Mouse (Mus musculus) kidney, adult 2 months (tissue): ENCODE data around the gene Egln1.

Experiments used
- CTCF ChIP-seq: fragments of 200-500 bp; conservative IDR thresholded peaks from 2 replicates; pipeline ENCODE4 v1.5.1; 2011; ENCODE audit warnings: low read depth, mild to moderate bottlenecking, control low read depth, low read length, moderate library complexity, mixed read lengths; ENCODE audit not compliant: insufficient read depth, insufficient read length
- POLR2A ChIP-seq: fragments of 200-500 bp; IDR thresholded peaks from one replicate; pipeline ENCODE4 v1.6.1; 2011; ENCODE audit warnings: low read depth, low read length, control low read depth

- TF ChIP-seq POLR2A (no peak), CTCF (no peak)
Observed at GRCm38 (mm10) chr8:124892596-124892995, 56.5 kb downstream of the Egln1 start.
